Mouse (Mus musculus): Measurements from ENCODE around the gene Cyp2d10.
"Not testable (repeated sequence)": the region's sequence is repeated elsewhere in the genome, so short reads cannot be mapped to it uniquely, and the experiment has no call there.

Gene Cyp2d10

GRCm38 (mm10) chr15:82406981-82407380, at the start of gene Cyp2d10:
Gene Cyp2d10 (minus strand): TSS chr15:82407195.
- DNase-seq (ENCODE audit: low read depth): no peak

- DNase-seq (ENCODE audit: low read depth): not testable (repeated sequence)
These were observed 49.2 kb upstream of the Cyp2d10 start for GRCm38 (mm10) chr15:82456086-82456790.

GRCm38 (mm10) chr15:82453501-82453900, 46.5 kb upstream of the Cyp2d10 start:
- DNase-seq (ENCODE audit: low read depth): not testable (repeated sequence)

- not testable (repeated sequence) for DNase-seq (ENCODE audit: low read depth)
These were observed 45.1 kb upstream of the Cyp2d10 start for GRCm38 (mm10) chr15:82452133-82452532.

GRCm38 (mm10) chr15:82450045-82450444, 43.0 kb upstream of the Cyp2d10 start:
- not testable (repeated sequence) for DNase-seq (ENCODE audit: low read depth)

- DNase-seq (ENCODE audit: low read depth): no peak
These were observed 38.2 kb upstream of the Cyp2d10 start for GRCm38 (mm10) chr15:82445196-82445595.

- DNase-seq (ENCODE audit: low read depth): no peak
These were observed 36.7 kb upstream of the Cyp2d10 start for GRCm38 (mm10) chr15:82443658-82444057.

- DNase-seq (ENCODE audit: low read depth): no peak
These were observed 31.1 kb upstream of the Cyp2d10 start for GRCm38 (mm10) chr15:82437975-82438617.

GRCm38 (mm10) chr15:82435606-82436005, 28.6 kb upstream of the Cyp2d10 start:
- no peak for DNase-seq (ENCODE audit: low read depth)

GRCm38 (mm10) chr15:82435011-82435410, 28.0 kb upstream of the Cyp2d10 start:
- no peak for DNase-seq (ENCODE audit: low read depth)

- no peak for DNase-seq (ENCODE audit: low read depth)
These were observed 27.5 kb upstream of the Cyp2d10 start for GRCm38 (mm10) chr15:82434541-82434940.

GRCm38 (mm10) chr15:82433621-82434020, 26.6 kb upstream of the Cyp2d10 start:
- no peak for DNase-seq (ENCODE audit: low read depth)

- DNase-seq (ENCODE audit: low read depth): no peak
These were observed 26.1 kb upstream of the Cyp2d10 start, which contains the start of gene Cyp2d9 for GRCm38 (mm10) chr15:82433137-82433536. Gene Cyp2d9 (plus strand): TSS chr15:82433437.

GRCm38 (mm10) chr15:82423471-82423870, 16.5 kb upstream of the Cyp2d10 start:
- no peak for DNase-seq (ENCODE audit: low read depth)

GRCm38 (mm10) chr15:82422935-82423334, 15.9 kb upstream of the Cyp2d10 start:
- no peak for DNase-seq (ENCODE audit: low read depth)

- no peak for DNase-seq (ENCODE audit: low read depth)
These were observed 11.6 kb upstream of the Cyp2d10 start for GRCm38 (mm10) chr15:82418616-82419015.

GRCm38 (mm10) chr15:82416797-82417789, 10.1 kb upstream of the Cyp2d10 start:
- peak; percentile 79 for DNase-seq (ENCODE audit: low read depth)

GRCm38 (mm10) chr15:82407536-82407935, 541 bp upstream of the Cyp2d10 start:
- no peak for DNase-seq (ENCODE audit: low read depth)

GRCm38 (mm10) chr15:82404163-82404562, 2.8 kb downstream of the Cyp2d10 start:
- no peak for DNase-seq (ENCODE audit: low read depth)

GRCm38 (mm10) chr15:82403606-82404005, 3.4 kb downstream of the Cyp2d10 start:
- DNase-seq (ENCODE audit: low read depth): no peak

- DNase-seq (ENCODE audit: low read depth): no peak
These were observed 4.3 kb downstream of the Cyp2d10 start for GRCm38 (mm10) chr15:82402741-82403140.

- no peak for DNase-seq (ENCODE audit: low read depth)
These were observed 4.9 kb downstream of the Cyp2d10 start for GRCm38 (mm10) chr15:82402106-82402505.
